Mouse (Mus musculus) megakaryocyte, embryonic 14.5 days (primary cell): ENCODE data around the gene Rps6ka1.

ENCODE experiments used
- FLI1 ChIP-seq: IDR thresholded peaks from 2 replicates; pipeline ENCODE4 v1.6.1; 2012; ENCODE audit warnings: low read length, inconsistent platforms, mixed read lengths
- GATA1 ChIP-seq: IDR thresholded peaks from 3 replicates; pipeline ENCODE4 v1.6.1; 2012; ENCODE audit warnings: mixed read lengths, low read length, inconsistent platforms, borderline replicate concordance

DNA sequence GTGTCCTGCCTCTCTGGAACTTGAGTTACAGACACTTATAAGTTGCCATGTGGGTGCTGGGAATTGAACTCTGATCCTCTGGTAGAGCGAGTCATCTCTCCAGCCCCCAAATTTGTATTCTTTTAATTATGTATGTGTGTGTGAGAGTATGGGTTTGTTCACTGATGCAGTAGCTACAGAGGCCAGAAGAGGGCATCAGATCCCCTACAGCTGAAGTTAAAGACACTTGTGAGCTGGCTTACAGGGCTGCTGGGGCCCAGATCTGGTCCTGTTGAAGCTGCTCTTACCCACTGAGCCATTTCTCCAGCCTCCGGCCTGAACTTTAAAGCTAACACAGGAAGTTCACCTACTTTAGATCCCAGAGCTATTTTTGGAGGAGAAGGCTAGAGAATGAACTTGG lies 14.9 kb upstream of the Rps6ka1 start:
- TF ChIP-seq GATA1 (no peak), FLI1 (no peak)
